Mouse (Mus musculus) midbrain, embryonic 15.5 days (tissue): Measurements from ENCODE around the gene Polr1b. TPM values are rescaled to one million over a fixed set of nuclear protein-coding genes. Genes with fewer than 3 reads are reported as not detected.

Source experiments
- ATAC-seq: fragments of 200-750 bp; cut with Nextera tagmentation; replicated peaks from 2 replicates; pipeline ENCODE4 v1.8.0; 2017; ENCODE audit warnings: moderate TSS enrichment
- H3K27ac ChIP-seq: fragments of 300-500 bp; sonication (generic); 2 replicates; pipeline ENCODE4 v1.5.1; 2015; ENCODE audit warnings: mild to moderate bottlenecking, inconsistent platforms
- H3K27me3 ChIP-seq: fragments of 300-500 bp; sonication (generic); replicated peaks from 2 replicates; pipeline ENCODE4 v1.6.1; 2015; ENCODE audit warnings: inconsistent platforms
- H3K36me3 ChIP-seq: fragments of 300-500 bp; sonication (generic); replicated peaks from 2 replicates; pipeline ENCODE4 v1.6.1; 2015; ENCODE audit warnings: inconsistent platforms
- H3K4me1 ChIP-seq: fragments of 300-500 bp; sonication (generic); 2 replicates; pipeline ENCODE4 v1.6.1; 2015; ENCODE audit warnings: inconsistent platforms
- H3K4me2 ChIP-seq: fragments of 300-500 bp; sonication (generic); 2 replicates; pipeline ENCODE4 v1.6.1; 2015; ENCODE audit warnings: inconsistent platforms, mild to moderate bottlenecking, moderate library complexity
- H3K4me3 ChIP-seq: fragments of 300-500 bp; sonication (generic); 2 replicates; pipeline ENCODE4 v1.5.1; 2015; ENCODE audit warnings: mild to moderate bottlenecking, inconsistent platforms
- H3K9ac ChIP-seq: fragments of 300-500 bp; sonication (generic); 2 replicates; pipeline ENCODE4 v1.6.1; 2015; ENCODE audit warnings: mild to moderate bottlenecking, inconsistent platforms
- H3K9me3 ChIP-seq: fragments of 300-500 bp; sonication (generic); 2 replicates; pipeline ENCODE4 v1.6.1; 2016; ENCODE audit warnings: inconsistent platforms
- WGBS: fragments of 180-500 bp; shearing (Covaris S2); methylation state at CpG from one replicate; pipeline ENCODE4 v1.1.7; 2015; ENCODE audit warnings: mixed read lengths; 5-methylcytosine and 5-hydroxymethylcytosine counted together
- polyA plus RNA-seq: library from polyadenylated mRNA; unstranded; fragments of >200 nt; fragmentation: Nextera tagmentation; extraction: Ambion mirVana; gene quantifications from 2 replicates; pipeline ENCODE4 v1.2.1, GENCODE M21; 2015

Polr1b gene
- polyA plus RNA-seq, 1 experiment from 2014 or later, result 17.5 TPM

DNA sequence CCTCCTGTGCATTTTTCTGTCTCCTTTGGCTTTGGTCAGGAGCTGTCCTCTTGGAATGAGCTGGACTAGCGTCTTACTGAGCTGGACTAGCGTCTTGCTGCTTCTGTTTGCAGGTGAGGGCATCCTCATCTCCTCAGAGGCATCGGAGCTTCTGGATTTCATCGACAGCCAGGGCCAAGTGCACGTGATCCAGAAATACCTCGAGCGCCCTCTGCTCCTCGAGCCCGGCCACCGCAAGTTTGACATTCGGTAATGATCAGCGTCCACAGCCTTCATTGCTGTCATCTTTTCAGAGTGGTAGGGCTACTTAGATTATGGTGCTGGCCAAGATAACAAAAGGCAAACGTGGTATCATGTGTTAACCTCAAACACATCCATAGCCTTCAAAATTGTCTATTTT is 19.7 kb upstream of the Polr1b start:
- Histone ChIP-seq H3K9me3 (no peaks in the 10 kb centered on the region), H3K4me3 (no peak overlapping the region), H3K27ac (no peak overlapping the region), H3K4me1 (no peaks in the 10 kb centered on the region), H3K4me2 (no peak overlapping the region), H3K36me3 (peaks cover 42% of the 10 kb centered on the region), H3K9ac (no peak overlapping the region), H3K27me3 (no peaks in the 10 kb centered on the region)
- ATAC-seq, result no peak
- 69% methylated on average over 13 of the region's 13 CpGs for WGBS

- Histone ChIP-seq H3K4me2 (no peak overlapping the region), H3K4me1 (no peaks in the 10 kb centered on the region), H3K27ac (no peak overlapping the region), H3K27me3 (no peaks in the 10 kb centered on the region), H3K9me3 (no peaks in the 10 kb centered on the region), H3K9ac (no peak overlapping the region), H3K4me3 (no peak overlapping the region), H3K36me3 (peaks cover 34% of the 10 kb centered on the region)
- ATAC-seq, result no peak
- 95% methylated on average over 5 of the region's 5 CpGs for WGBS
Measured at GRCm38 (mm10) chr2:129083514-129083913, 17.3 kb upstream of the Polr1b start.

- Histone ChIP-seq H3K36me3 (peaks cover 31% of the 10 kb centered on the region), H3K27ac (no peak overlapping the region)
Measured at GRCm38 (mm10) chr2:129084959-129085358, 15.8 kb upstream of the Polr1b start.

GRCm38 (mm10) chr2:129087520-129087919 is 13.3 kb upstream of the Polr1b start:
- Histone ChIP-seq H3K4me2 (no peak overlapping the region), H3K4me1 (no peaks in the 10 kb centered on the region), H3K9ac (no peak overlapping the region), H3K9me3 (no peaks in the 10 kb centered on the region), H3K4me3 (no peak overlapping the region), H3K27me3 (no peaks in the 10 kb centered on the region), H3K27ac (no peak overlapping the region), H3K36me3 (peaks cover 33% of the 10 kb centered on the region)
- no peak for ATAC-seq
- 97% methylated on average over 1 of the region's 1 CpGs for WGBS

More at GRCm38 (mm10) chr2:129084959-129085358, 15.8 kb upstream of the Polr1b start:
- no peaks in the 10 kb centered on the region for H3K4me1 ChIP-seq
- no peaks in the 10 kb centered on the region for H3K27me3 ChIP-seq
- no peak overlapping the region for H3K4me2 ChIP-seq
- 56% methylated on average over 2 of the region's 2 CpGs for WGBS
- H3K9ac ChIP-seq, result no peak overlapping the region
- H3K4me3 ChIP-seq, result no peak overlapping the region
- H3K9me3 ChIP-seq, result no peaks in the 10 kb centered on the region
- ATAC-seq, result no peak

GRCm38 (mm10) chr2:129090370-129090769 is 10.4 kb upstream of the Polr1b start:
- Histone ChIP-seq H3K9me3 (no peaks in the 10 kb centered on the region), H3K9ac (no peak overlapping the region), H3K27me3 (no peaks in the 10 kb centered on the region), H3K27ac (no peak overlapping the region), H3K4me2 (no peak overlapping the region), H3K36me3 (peaks cover 40% of the 10 kb centered on the region), H3K4me3 (no peak overlapping the region), H3K4me1 (no peaks in the 10 kb centered on the region)
- no peak for ATAC-seq
- WGBS, result 76% methylated on average over 4 of the region's 4 CpGs

GRCm38 (mm10) chr2:129092810-129093209 is 8.0 kb upstream of the Polr1b start:
- ATAC-seq, result no peak
- H3K9me3 ChIP-seq, result no peaks in the 10 kb centered on the region
- H3K4me3 ChIP-seq, result no peak overlapping the region
- H3K4me2 ChIP-seq, result no peak overlapping the region
- no peaks in the 10 kb centered on the region for H3K4me1 ChIP-seq
- 95% methylated on average over 12 of the region's 12 CpGs for WGBS
- no peaks in the 10 kb centered on the region for H3K27me3 ChIP-seq
- no peak overlapping the region for H3K9ac ChIP-seq
- no peak overlapping the region for H3K27ac ChIP-seq
- peaks cover 30% of the 10 kb centered on the region for H3K36me3 ChIP-seq

DNA sequence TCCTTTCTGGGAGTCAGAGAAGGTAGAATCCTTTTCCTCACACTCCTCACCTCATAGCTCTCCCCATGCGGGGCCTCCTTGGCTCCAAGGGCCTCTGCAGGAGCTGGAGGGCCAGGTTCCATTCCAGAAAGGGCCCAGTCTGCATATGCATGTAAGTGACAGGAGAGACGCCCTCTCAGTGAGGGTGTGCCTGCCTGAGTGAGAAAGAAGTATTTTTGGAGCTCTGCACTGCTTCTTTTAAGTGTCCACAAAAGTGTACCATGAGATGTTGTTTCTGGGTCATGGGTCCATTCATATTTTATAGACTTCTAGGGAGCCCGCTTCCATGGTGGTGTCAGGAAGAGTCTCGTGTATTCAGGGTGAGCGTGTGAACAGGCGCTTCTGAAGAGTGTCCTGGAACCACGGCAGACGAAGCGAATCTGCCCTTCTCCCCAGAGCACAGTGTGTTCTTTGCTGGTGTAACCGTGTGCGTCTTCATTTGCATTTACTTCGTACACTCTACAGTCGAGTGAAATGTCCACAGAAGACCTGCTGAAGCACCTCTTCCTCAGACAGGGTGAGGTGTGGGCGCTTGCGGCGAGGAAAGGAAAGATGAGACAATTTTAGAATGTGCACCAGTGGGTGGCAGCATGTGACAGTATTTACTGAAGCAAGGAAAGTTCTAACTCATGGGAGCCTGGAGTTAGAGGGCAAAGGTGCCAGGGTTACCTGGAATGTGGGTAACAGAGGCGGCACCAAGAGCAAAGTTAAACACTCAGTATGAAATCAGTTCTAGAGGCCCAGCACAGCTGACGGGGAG is 6.7 kb upstream of the Polr1b start:
- no peak overlapping the region for H3K4me3 ChIP-seq
- H3K27ac ChIP-seq, result no peak overlapping the region
- H3K4me1 ChIP-seq, result no peaks in the 10 kb centered on the region
- H3K4me2 ChIP-seq, result no peak overlapping the region
- peaks cover 20% of the 10 kb centered on the region for H3K36me3 ChIP-seq
- H3K9me3 ChIP-seq, result no peaks in the 10 kb centered on the region
- WGBS, result 90% methylated on average over 18 of the region's 18 CpGs
- H3K27me3 ChIP-seq, result no peaks in the 10 kb centered on the region
- H3K9ac ChIP-seq, result no peak overlapping the region
- ATAC-seq, result no peak

DNA sequence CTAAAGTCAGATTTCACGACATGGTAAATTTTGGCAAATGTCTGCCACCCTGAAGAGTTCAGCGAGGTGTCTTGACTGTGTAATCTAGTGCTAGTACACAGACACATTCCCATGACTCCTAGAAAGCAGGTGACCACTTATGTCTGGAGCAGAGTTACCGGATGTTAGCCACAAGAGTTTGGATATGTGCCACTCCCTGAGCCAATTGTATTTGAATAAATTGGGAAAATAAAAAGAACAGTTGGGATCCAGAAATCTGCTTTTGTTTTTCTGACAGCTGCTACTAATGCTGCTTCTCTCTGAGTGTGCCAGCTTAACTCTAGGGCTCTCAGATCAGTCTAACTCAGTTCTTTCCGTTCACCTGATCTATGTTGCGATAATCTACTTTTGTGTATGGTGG is 12.1 kb downstream of the Polr1b start:
- peaks cover 68% of the 10 kb centered on the region for H3K36me3 ChIP-seq
- no peaks in the 10 kb centered on the region for H3K9me3 ChIP-seq
- H3K27me3 ChIP-seq, result no peaks in the 10 kb centered on the region
- no peak overlapping the region for H3K4me2 ChIP-seq
- no peak overlapping the region for H3K9ac ChIP-seq
- no peak overlapping the region for H3K4me3 ChIP-seq
- H3K27ac ChIP-seq, result no peak overlapping the region
- ATAC-seq, result no peak
- WGBS, result 89% methylated on average over 5 of the region's 5 CpGs
- no peaks in the 10 kb centered on the region for H3K4me1 ChIP-seq

DNA sequence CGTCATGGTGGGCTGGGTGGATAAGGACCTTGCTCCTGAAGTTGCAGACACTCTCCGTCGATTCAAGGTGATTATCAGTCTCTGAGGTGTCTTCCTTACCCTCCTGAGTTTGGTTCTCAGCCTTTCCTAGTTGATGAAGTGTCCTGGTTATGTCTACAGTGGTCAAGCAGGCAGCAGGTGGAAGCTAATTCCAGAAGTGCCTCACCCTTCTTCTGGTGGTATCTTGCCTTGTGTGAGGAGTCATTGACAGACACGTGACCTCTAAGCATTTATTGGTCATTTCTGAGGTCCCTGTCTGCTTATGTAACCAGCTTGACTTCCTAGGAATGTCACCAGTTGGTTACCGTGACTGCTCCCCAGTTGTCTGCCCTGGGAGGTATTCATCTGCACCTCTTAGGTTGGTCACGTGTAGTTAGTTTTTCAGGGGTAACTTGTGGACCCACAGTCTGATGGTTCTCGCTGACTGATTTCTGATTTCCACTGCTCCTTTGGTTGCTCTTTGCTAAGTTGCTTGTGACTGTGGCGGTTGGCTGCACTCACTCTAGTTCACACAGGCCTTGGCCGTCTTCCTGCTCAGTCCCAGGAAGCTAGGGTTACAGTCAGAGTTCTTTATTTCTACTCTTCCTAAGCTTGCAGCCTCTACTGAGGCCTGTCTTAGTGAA is 15.0 kb downstream of the Polr1b start:
- no peak for ATAC-seq
- Histone ChIP-seq H3K9ac (no peak overlapping the region), H3K4me2 (no peak overlapping the region), H3K36me3 (peaks cover 64% of the 10 kb centered on the region), H3K27ac (no peak overlapping the region), H3K4me3 (no peak overlapping the region), H3K4me1 (no peaks in the 10 kb centered on the region), H3K9me3 (no peaks in the 10 kb centered on the region), H3K27me3 (no peaks in the 10 kb centered on the region)
- 95% methylated on average over 9 of the region's 9 CpGs for WGBS

DNA sequence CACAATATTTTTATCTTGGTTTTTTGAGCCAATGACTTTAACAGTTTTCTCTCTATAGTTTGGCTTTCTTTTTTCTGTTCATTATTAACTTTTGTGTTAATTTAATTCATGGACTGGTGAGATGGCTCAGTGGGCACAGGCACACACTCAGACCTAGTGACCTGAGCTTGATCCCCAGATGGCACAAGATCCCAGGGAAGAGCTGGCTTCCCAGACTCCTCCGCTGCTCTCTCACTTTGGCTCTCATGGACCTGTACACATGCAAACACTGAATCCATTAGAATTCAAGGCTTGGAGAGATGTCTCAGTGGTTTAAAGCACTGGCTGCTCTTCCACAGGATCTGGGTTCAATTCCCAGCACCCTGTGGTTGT is 15.6 kb downstream of the Polr1b start:
- H3K4me1 ChIP-seq, result no peaks in the 10 kb centered on the region
- H3K36me3 ChIP-seq, result peaks cover 63% of the 10 kb centered on the region
- no peak overlapping the region for H3K4me3 ChIP-seq
- no peak overlapping the region for H3K27ac ChIP-seq
- H3K4me2 ChIP-seq, result no peak overlapping the region
- H3K9ac ChIP-seq, result no peak overlapping the region
- WGBS, result 100% methylated on average over 1 of the region's 1 CpGs
- H3K27me3 ChIP-seq, result no peaks in the 10 kb centered on the region
- no peak for ATAC-seq
- no peaks in the 10 kb centered on the region for H3K9me3 ChIP-seq

GRCm38 (mm10) chr2:129118061-129118460 is 17.3 kb downstream of the Polr1b start:
- Histone ChIP-seq H3K9ac (no peak overlapping the region), H3K4me2 (no peak overlapping the region), H3K27me3 (no peaks in the 10 kb centered on the region), H3K36me3 (peaks cover 63% of the 10 kb centered on the region), H3K4me3 (no peak overlapping the region), H3K27ac (no peak overlapping the region), H3K9me3 (no peaks in the 10 kb centered on the region), H3K4me1 (no peaks in the 10 kb centered on the region)
- no peak for ATAC-seq
- 96% methylated on average over 12 of the region's 12 CpGs for WGBS

DNA sequence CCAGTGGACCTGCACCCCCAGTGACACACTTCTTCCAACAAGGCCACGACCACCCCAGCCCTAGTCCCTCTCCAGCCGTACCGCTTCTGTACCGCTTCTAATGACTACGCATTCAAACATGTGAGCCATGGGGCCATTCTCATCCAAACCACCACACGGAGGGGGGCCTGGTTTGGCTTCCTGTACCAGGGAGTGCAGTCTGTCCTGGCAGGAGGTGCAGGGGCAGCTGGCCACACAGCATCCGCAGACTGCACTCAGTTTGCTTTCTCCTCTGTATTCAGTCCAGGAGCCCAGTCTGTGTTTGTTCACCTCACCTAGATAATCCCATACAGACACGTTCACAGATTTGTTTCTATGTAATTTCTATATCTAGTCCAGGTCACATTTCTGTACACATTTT is 21.2 kb downstream of the Polr1b start:
- H3K9me3 ChIP-seq, result no peaks in the 10 kb centered on the region
- no peak overlapping the region for H3K9ac ChIP-seq
- no peak overlapping the region for H3K4me3 ChIP-seq
- H3K4me1 ChIP-seq, result no peaks in the 10 kb centered on the region
- ATAC-seq, result no peak
- no peaks in the 10 kb centered on the region for H3K27me3 ChIP-seq
- H3K27ac ChIP-seq, result no peak overlapping the region
- peaks cover 58% of the 10 kb centered on the region for H3K36me3 ChIP-seq
- no peak overlapping the region for H3K4me2 ChIP-seq
- WGBS, result 95% methylated on average over 8 of the region's 8 CpGs
